Comparison of ENCODE assay signal across 25 mouse cellular contexts in genomic region chr11:119171588-119171987, GRCm38 (mm10). TPM values are rescaled to one million over a fixed set of nuclear protein-coding genes. Genes with fewer than 3 reads are reported as not detected.
DNase-seq lines count a peak whose midpoint lies in the region; ATAC-seq and TF ChIP-seq lines count a peak whose summit lies in the region.
"Had no signal": no experiment of that assay in that cellular context is flagged by ENCODE, and none has a peak within 500 bp of the region (broad histone marks: within the 10 kb centered on the region; RNA-seq: fewer than 3 reads in every experiment).

No protein-coding gene starts in this region.

- TF ChIP-seq CTCF in CH12.LX (conservative IDR thresholded peaks at IDR 0.05 in 1 of 2, IDR thresholded peaks at IDR 0.05 in 1 of 2; ENCODE audit: low read depth in 2 of 2, low read length in 2 of 2): no peak

- H3K4me3 ChIP-seq in kidney, embryonic 15.5 days (replicated peaks): no peak overlapping the region
- H3K4me3 ChIP-seq in CH12.LX (replicated peaks in 1 of 3; ENCODE audit: low read depth in 2 of 3, low read length in 2 of 3, poor library complexity in 1 of 3): no peak overlapping the region
- H3K4me3 ChIP-seq: embryonic facial prominence, embryonic 13.5 days; embryonic facial prominence, embryonic 15.5 days; erythroblast, embryonic 14.5 days; forebrain, embryonic 10.5 days; forebrain, embryonic 12.5 days had no signal

- H3K4me2 ChIP-seq in kidney, embryonic 15.5 days: no peak overlapping the region
- H3K4me2 ChIP-seq in CH12.LX (ENCODE audit: insufficient read depth, low read depth, poor library complexity, severe bottlenecking): no peak overlapping the region
- H3K4me2 ChIP-seq: embryonic facial prominence, embryonic 13.5 days; embryonic facial prominence, embryonic 15.5 days; forebrain, embryonic 12.5 days had no signal

- ATAC-seq in kidney, embryonic 15.5 days (replicated peaks; ENCODE audit: low FRiP score): no peak
- ATAC-seq: CD4-positive, CD25-positive, alpha-beta regulatory T cell, adult 4 months; forebrain, embryonic 14.5 days; forebrain, embryonic 16.5 days had no signal

- no peak for TF ChIP-seq POLR2A in CH12.LX (IDR thresholded peaks at IDR 0.05; ENCODE audit: low read depth, low read length)

- in situ Hi-C loops in CH12.LX (cut with MboI; ENCODE audit: low pct_ligation_motif_present, low pct_unique_long_range_greater_than_20kb, low sequenced_read_pairs): no loop called here

- no peak for TF ChIP-seq RAD21 in CH12.LX (IDR thresholded peaks at IDR 0.05; ENCODE audit: low read depth, low read length)

- no peaks in the 10 kb centered on the region for H3K9me3 ChIP-seq in kidney, embryonic 15.5 days (replicated peaks)
- no peaks in the 10 kb centered on the region for H3K9me3 ChIP-seq in CH12.LX (replicated peaks; ENCODE audit: low read length)
- H3K9me3 ChIP-seq: embryonic facial prominence, embryonic 13.5 days; embryonic facial prominence, embryonic 15.5 days; forebrain, embryonic 10.5 days; forebrain, embryonic 12.5 days had no signal

- H3K36me3 ChIP-seq in kidney, embryonic 15.5 days: no peaks in the 10 kb centered on the region; the same call in 1 of the 2 replicates
- H3K36me3 ChIP-seq in CH12.LX (replicated peaks in 1 of 2; ENCODE audit: control insufficient read depth in 1 of 2, insufficient read depth in 1 of 2, low read length in 1 of 2): no peaks in the 10 kb centered on the region
- H3K36me3 ChIP-seq: embryonic facial prominence, embryonic 15.5 days had no signal

- DNase-seq in kidney, adult 11 months: peak; percentile 67
- DNase-seq in kidney, postnatal 10 days: no peak
- DNase-seq in kidney, postnatal 36 days: peak; percentile 27 to 46
- DNase-seq in CH12.LX (ENCODE audit: extremely low read depth): no peak
- DNase-seq in left cerebral cortex, adult 8-10 months (ENCODE audit: low spot score in 2 of 2): no peak
- DNase-seq: adrenal gland, adult 2 months; adrenal gland, postnatal 10 days; adrenal gland, postnatal 25 days; B cell, adult 2 months; cerebellum, adult 11 months; cerebellum, adult 18-20 months; cerebellum, adult 8-10 months; cerebellum, adult 9-11 months; cerebellum, postnatal 14 days; cerebellum, postnatal 36 days; embryo, embryonic 11 days had no signal

- H3K27ac ChIP-seq in kidney, embryonic 15.5 days: no peak overlapping the region
- H3K27ac ChIP-seq in CH12.LX (ENCODE audit: insufficient read depth, low read depth): no peak overlapping the region
- H3K27ac ChIP-seq: embryonic facial prominence, embryonic 13.5 days; embryonic facial prominence, embryonic 15.5 days; forebrain, embryonic 10.5 days; forebrain, embryonic 12.5 days had no signal

- TF ChIP-seq EP300 in CH12.LX (IDR thresholded peaks at IDR 0.05; ENCODE audit: low read length): no peak

- H3K4me1 ChIP-seq in kidney, embryonic 15.5 days: peaks cover 15% of the 10 kb centered on the region
- peaks cover 8 to 22% of the 10 kb centered on the region in 2 experiments; a peak in 3 of 4 replicates for H3K4me1 ChIP-seq in CH12.LX (ENCODE audit: control insufficient read depth in 1 of 2, insufficient read depth in 2 of 2)
- H3K4me1 ChIP-seq: embryonic facial prominence, embryonic 15.5 days had no signal

- WGBS in kidney, embryonic 15.5 days: 88% methylated on average over 7 of the region's 7 CpGs

- no peaks in the 10 kb centered on the region for H3K79me2 ChIP-seq in CH12.LX (replicated peaks; ENCODE audit: control insufficient read depth, extremely low read depth, insufficient read depth, poor library complexity, severe bottlenecking)

- H3K9ac ChIP-seq in kidney, embryonic 15.5 days: no peak overlapping the region
- no peak overlapping the region for H3K9ac ChIP-seq in CH12.LX (ENCODE audit: insufficient read depth, low read depth)
- H3K9ac ChIP-seq: embryonic facial prominence, embryonic 13.5 days; embryonic facial prominence, embryonic 15.5 days; forebrain, embryonic 12.5 days had no signal

- dilution Hi-C loops in CH12.LX (cut with MboI; ENCODE audit: extremely low pct_ligation_motif_present, extremely low pct_unique_long_range_greater_than_20kb, low sequenced_read_pairs): no loop called here

- H3K27me3 ChIP-seq in kidney, embryonic 15.5 days: no peaks in the 10 kb centered on the region
- peaks cover 8% of the 10 kb centered on the region for H3K27me3 ChIP-seq in CH12.LX (replicated peaks)
- H3K27me3 ChIP-seq: embryonic facial prominence, embryonic 13.5 days; embryonic facial prominence, embryonic 15.5 days; forebrain, embryonic 12.5 days had no signal

TF ChIP-seq in CH12.LX, 34 proteins besides CTCF, POLR2A, EP300 and RAD21:
- TF ChIP-seq MAFK (IDR thresholded peaks at IDR 0.05; ENCODE audit: insufficient replicate concordance, low read length) (no peak), BHLHE40 (IDR thresholded peaks at IDR 0.05; ENCODE audit: low read depth, low read length) (peak; percentile 69)

RNA-seq across cellular contexts. Expression of gene Tbc1d16, which starts 56.7 kb away (rescaled TPM):
- polyA plus RNA-seq in kidney, embryonic 15.5 days (2015; fragmentation: Nextera tagmentation; extraction: Ambion mirVana): 12.8 and 15.0 TPM in 2 replicates
- total RNA-seq in CH12.LX (2012; rRNA removed) (9.4 and 15.9 TPM in 2 replicates), CH12.LX (2014; rRNA removed) (0.65 and 0.79 TPM in 2 replicates)
- polyA plus RNA-seq in CH12.LX (2012; ENCODE audit: insufficient read length, low read depth): 2.4 and 2.7 TPM in 2 replicates
- 10 to 100 TPM; 32.9 to 39.8 (median 35.6) TPM for total RNA-seq in left cerebral cortex, adult 8-10 months (2022)

RNA-seq across cellular contexts. Expression of gene Ccdc40, which starts 56.8 kb away (rescaled TPM):
- polyA plus RNA-seq in kidney, embryonic 15.5 days (2015; fragmentation: Nextera tagmentation; extraction: Ambion mirVana): 4.6 and 6.5 TPM in 2 replicates
- 0.80 and 1.3 TPM in 2 replicates for total RNA-seq in CH12.LX (2012; rRNA removed)
- total RNA-seq in CH12.LX (2014; rRNA removed): 0.82 and 0.97 TPM in 2 replicates
- polyA plus RNA-seq in CH12.LX (2012; ENCODE audit: insufficient read length, low read depth): 1.2 and 1.4 TPM in 2 replicates
- total RNA-seq in left cerebral cortex, adult 8-10 months (2022): 1 to 10 TPM; 1.1 to 3.2 (median 1.7) TPM

Comparison
In these comparisons a context has a peak if more than half of its experiments do, and no peak if none do; other contexts are left out.
1. DNase-seq: peak in kidney, adult 11 months (single experiment) and kidney, postnatal 36 days (2 of 2); none in kidney, postnatal 10 days (single experiment), CH12.LX (single experiment) and left cerebral cortex, adult 8-10 months (0 of 2).